Mouse (Mus musculus) C3H10T1/2 (cell line): ENCODE data around the gene Olfr458. TPM values are rescaled to one million over a fixed set of nuclear protein-coding genes. Genes with fewer than 3 reads are reported as not detected.

Experiments
- polyA plus RNA-seq, 2 experiments: library from polyadenylated mRNA; unstranded; fragments of >200 nt; fragmentation: generic; extraction: Trizol; gene quantifications; one replicate each; pipeline ENCODE4 v1.2.1; 2012; ENCODE audit warnings: missing spikeins in 2 of 2

Gene Olfr458
- polyA plus RNA-seq = not detected

DNA sequence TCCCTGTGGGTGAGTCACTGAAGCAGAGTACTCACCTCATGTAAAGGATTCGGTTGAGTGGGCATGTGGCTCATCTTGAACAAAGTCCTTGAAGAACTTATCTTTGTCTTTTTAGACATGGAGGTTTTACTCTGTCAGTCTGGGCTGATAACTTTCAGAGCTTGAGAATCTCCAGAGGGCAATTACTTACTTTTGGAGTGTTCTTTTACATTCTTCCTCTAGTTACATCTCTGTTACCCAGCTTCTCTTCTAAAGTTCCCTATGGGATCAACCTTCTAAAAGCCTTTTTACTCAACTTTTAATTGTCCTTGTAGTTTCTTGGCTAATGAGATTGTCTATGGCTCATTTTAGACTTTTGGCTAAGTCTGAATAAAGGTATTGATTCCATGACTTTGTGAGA is at the start of gene Olfr458:
Gene Olfr458 (minus strand): TSS at position 101 of the 400 bp plus-strand sequence.

DNA sequence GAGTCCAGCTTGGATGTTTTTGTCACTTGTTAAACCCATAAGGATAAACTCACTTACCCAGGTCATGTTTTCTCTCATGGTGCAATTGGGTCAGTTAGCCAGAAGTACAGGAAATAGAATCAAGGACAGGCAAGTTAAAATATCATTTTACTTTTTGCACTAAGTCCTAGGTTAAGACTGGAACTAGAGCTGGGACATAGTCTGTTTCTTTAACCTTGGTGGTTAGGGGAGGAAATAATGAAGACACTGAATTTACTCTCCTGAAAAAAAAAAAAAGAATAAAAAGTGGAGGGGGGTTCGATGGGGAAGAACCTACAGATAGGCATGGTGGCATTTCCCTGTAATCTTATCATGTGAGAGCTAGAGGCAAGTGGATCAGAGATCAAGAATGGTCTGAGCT is 22.1 kb upstream of the Olfr458 start, which contains the start of gene Olfr456:
Gene Olfr456 (minus strand): TSS at position 101 of the 400 bp plus-strand sequence.

DNA sequence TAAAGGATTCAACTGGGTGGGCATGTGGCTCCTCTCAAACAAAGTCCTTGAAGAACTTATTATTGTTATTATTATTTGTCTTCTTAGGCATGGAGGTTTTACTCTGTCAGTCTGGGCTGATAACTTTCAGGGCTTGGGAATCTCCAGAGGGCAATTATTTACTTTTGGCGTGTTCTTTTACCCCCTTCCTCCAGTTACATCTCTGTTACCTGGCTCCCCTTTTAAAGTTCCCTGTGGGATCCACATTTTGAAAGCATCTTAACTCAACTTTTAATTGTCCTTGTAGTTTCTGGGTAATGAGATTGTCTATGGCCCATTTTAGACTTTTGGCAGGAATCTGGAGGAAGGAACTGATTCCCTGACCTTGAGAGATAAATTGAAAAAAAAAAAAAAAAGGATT is 11.2 kb upstream of the Olfr458 start, which contains the start of gene Olfr457:
Gene Olfr457 (minus strand): TSS at position 101 of the 400 bp plus-strand sequence.

DNA sequence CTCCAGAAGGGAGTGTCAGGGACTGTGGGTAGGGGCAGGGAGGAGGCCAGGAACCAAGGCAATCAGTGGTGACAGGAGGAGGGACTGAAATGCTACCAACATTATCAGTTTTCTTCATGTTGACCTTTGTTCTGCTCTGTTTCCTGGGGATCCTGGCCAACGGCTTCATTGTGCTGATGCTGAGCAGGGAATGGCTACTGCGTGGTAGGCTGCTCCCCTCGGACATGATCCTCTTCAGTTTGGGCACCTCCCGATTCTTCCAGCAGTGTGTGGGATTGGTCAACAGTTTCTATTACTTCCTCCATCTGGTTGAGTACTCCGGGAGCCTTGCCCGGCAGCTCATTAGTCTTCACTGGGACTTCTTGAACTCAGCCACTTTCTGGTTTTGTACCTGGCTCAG is 30.6 kb downstream of the Olfr458 start, which contains the start of gene Tas2r126:
Gene Tas2r126 (plus strand): TSS at position 90 of the 400 bp plus-strand sequence.

Other genes starting within 250 kb of the Olfr458 start
- under 1 TPM in 1 of 2 experiments, not detected in 1; 0.05 TPM for gene Tas2r144, start 249.9 kb downstream of the Olfr458 start, polyA plus RNA-seq
- gene Gstk1, start 219.3 kb downstream of the Olfr458 start, polyA plus RNA-seq = not detected
- under 1 TPM; 0.02 to 0.05 TPM for gene Tmem139, start 203.2 kb downstream of the Olfr458 start, polyA plus RNA-seq
- gene Casp2, start 200.2 kb downstream of the Olfr458 start, polyA plus RNA-seq = 1 to 10 TPM; 1.8 to 8.5 TPM
- gene Clcn1, start 178.5 kb downstream of the Olfr458 start, polyA plus RNA-seq = under 1 TPM; 0.26 to 0.51 TPM
- gene Fam131b, start 140.6 kb downstream of the Olfr458 start, polyA plus RNA-seq = 10 to 100 TPM in 1 of 2 experiments, 1 to 10 TPM in 1; 7.5 to 13.9 TPM
- 100 to 1,000 TPM; 273 to 364 TPM for gene Zyx, start 115.6 kb downstream of the Olfr458 start, polyA plus RNA-seq
- under 1 TPM; 0.09 to 0.54 TPM for gene Epha1, start 91.9 kb downstream of the Olfr458 start, polyA plus RNA-seq
- under 1 TPM in 1 of 2 experiments, not detected in 1; 0.05 TPM for gene Tas2r143, start 65.0 kb downstream of the Olfr458 start, polyA plus RNA-seq
- not detected for gene Tas2r135, start 59.8 kb downstream of the Olfr458 start, polyA plus RNA-seq
- gene Tas2r126, start 30.7 kb downstream of the Olfr458 start, polyA plus RNA-seq = under 1 TPM in 1 of 2 experiments, not detected in 1; 0.09 TPM
- under 1 TPM in 1 of 2 experiments, not detected in 1; 0.04 TPM for gene Olfr457, start 11.1 kb upstream of the Olfr458 start, polyA plus RNA-seq
- gene Olfr456, start 22.0 kb upstream of the Olfr458 start, polyA plus RNA-seq = under 1 TPM in 1 of 2 experiments, not detected in 1; 0.06 TPM
- gene Olfr455, start 82.4 kb upstream of the Olfr458 start, polyA plus RNA-seq = not detected
- gene Tcaf3, start 132.5 kb upstream of the Olfr458 start, polyA plus RNA-seq = under 1 TPM in 1 of 2 experiments, not detected in 1; 0.04 TPM
- gene Tcaf2, start 180.1 kb upstream of the Olfr458 start, polyA plus RNA-seq = 1 to 10 TPM in 1 of 2 experiments, under 1 TPM in 1; 0.14 to 1.3 TPM
- 10 to 100 TPM in 1 of 2 experiments, 1 to 10 TPM in 1; 3.7 to 22.2 TPM for gene Tcaf1, start 244.9 kb upstream of the Olfr458 start, polyA plus RNA-seq